ENCODE assay signal across 18 mouse cellular contexts in genomic region chr2:22998804-22999203, GRCm38 (mm10). TPM values are rescaled to one million over a fixed set of nuclear protein-coding genes. Genes with fewer than 3 reads are reported as not detected.
DNase-seq lines count a peak whose midpoint lies in the region; ATAC-seq and TF ChIP-seq lines count a peak whose summit lies in the region.
"Had no signal": no experiment of that assay in that cellular context is flagged by ENCODE, and none has a peak within 500 bp of the region (broad histone marks: within the 10 kb centered on the region; RNA-seq: fewer than 3 reads in every experiment).

No protein-coding gene starts in this region.

- H3K36me3 ChIP-seq in heart, embryonic 15.5 days: peaks cover 4% of the 10 kb centered on the region; the same call in 1 of the 2 replicates
- peaks cover 4 to 23% of the 10 kb centered on the region in 2 experiments for H3K36me3 ChIP-seq in CH12.LX (replicated peaks in 1 of 2; ENCODE audit: control insufficient read depth in 1 of 2, insufficient read depth in 1 of 2, low read length in 1 of 2)
- H3K36me3 ChIP-seq: forebrain, embryonic 12.5 days; hindbrain, embryonic 13.5 days; intestine, embryonic 15.5 days had no signal

- H3K4me2 ChIP-seq in heart, embryonic 15.5 days: no peak overlapping the region
- peak overlapping the region; percentile 5; the same call in 1 of the 2 replicates for H3K4me2 ChIP-seq in CH12.LX (ENCODE audit: insufficient read depth, low read depth, poor library complexity, severe bottlenecking)
- H3K4me2 ChIP-seq: embryonic facial prominence, embryonic 13.5 days; forebrain, embryonic 12.5 days; hindbrain, embryonic 13.5 days; intestine, embryonic 15.5 days; limb, embryonic 15.5 days; midbrain, embryonic 13.5 days had no signal

- in situ Hi-C loops in CH12.LX (cut with MboI; ENCODE audit: low pct_ligation_motif_present, low pct_unique_long_range_greater_than_20kb, low sequenced_read_pairs): no loop called here

- peaks cover 23% of the 10 kb centered on the region for H3K4me1 ChIP-seq in heart, embryonic 15.5 days (replicated peaks)
- peaks cover 7 to 42% of the 10 kb centered on the region in 2 experiments for H3K4me1 ChIP-seq in CH12.LX (ENCODE audit: control insufficient read depth in 1 of 2, insufficient read depth in 2 of 2)
- H3K4me1 ChIP-seq: embryonic facial prominence, embryonic 13.5 days; forebrain, embryonic 12.5 days; hindbrain, embryonic 13.5 days; intestine, embryonic 15.5 days; limb, embryonic 15.5 days had no signal

- H3K27me3 ChIP-seq in heart, embryonic 15.5 days: no peaks in the 10 kb centered on the region
- no peaks in the 10 kb centered on the region for H3K27me3 ChIP-seq in CH12.LX (replicated peaks)
- H3K27me3 ChIP-seq: embryonic facial prominence, embryonic 13.5 days; forebrain, embryonic 12.5 days; hindbrain, embryonic 13.5 days; intestine, embryonic 15.5 days; limb, embryonic 15.5 days; midbrain, embryonic 13.5 days; Patski had no signal

- 25% methylated on average over 2 of the region's 2 CpGs for WGBS in heart, embryonic 15.5 days

- TF ChIP-seq EP300 in CH12.LX (IDR thresholded peaks at IDR 0.05; ENCODE audit: low read length): no peak

- no peak for TF ChIP-seq RAD21 in CH12.LX (IDR thresholded peaks at IDR 0.05; ENCODE audit: low read depth, low read length)

- no peaks in the 10 kb centered on the region for H3K9me3 ChIP-seq in heart, embryonic 15.5 days (replicated peaks)
- H3K9me3 ChIP-seq in CH12.LX (replicated peaks; ENCODE audit: low read length): no peaks in the 10 kb centered on the region
- H3K9me3 ChIP-seq: embryonic facial prominence, embryonic 13.5 days; forebrain, embryonic 12.5 days; hindbrain, embryonic 13.5 days; intestine, embryonic 15.5 days; limb, embryonic 15.5 days; midbrain, embryonic 13.5 days had no signal

- TF ChIP-seq POLR2A in CH12.LX (IDR thresholded peaks at IDR 0.05; ENCODE audit: low read depth, low read length): no peak

- H3K4me3 ChIP-seq in heart, embryonic 15.5 days: no peak overlapping the region
- H3K4me3 ChIP-seq in CH12.LX (replicated peaks in 1 of 3; ENCODE audit: low read depth in 2 of 3, low read length in 2 of 3, poor library complexity in 1 of 3): no peak overlapping the region
- H3K4me3 ChIP-seq: embryonic facial prominence, embryonic 13.5 days; forebrain, embryonic 12.5 days; hindbrain, embryonic 13.5 days; intestine, embryonic 15.5 days; limb, embryonic 15.5 days; midbrain, embryonic 13.5 days; myocyte had no signal

- dilution Hi-C loops in CH12.LX (cut with MboI; ENCODE audit: extremely low pct_ligation_motif_present, extremely low pct_unique_long_range_greater_than_20kb, low sequenced_read_pairs): no loop called here

- DNase-seq in heart, postnatal 25 days (ENCODE audit: low spot score): no peak
- DNase-seq in CH12.LX (ENCODE audit: extremely low read depth): no peak
- DNase-seq in B cell, adult 2 months: no peak
- no peak for DNase-seq in urinary bladder, postnatal 25 days (ENCODE audit: low spot score)
- DNase-seq: cerebellum, adult 11 months; kidney, postnatal 14 days; layer of hippocampus, adult 9-11 months had no signal

- ATAC-seq in heart, embryonic 15.5 days (replicated peaks; ENCODE audit: insufficient number of reproducible peaks, insufficient read depth, low FRiP score, low read depth): 0 out of 2 replicates have a peak, but pooled peaks have one; percentile 27
- ATAC-seq in common myeloid progenitor, adult 5-6 weeks (replicated peaks; ENCODE audit: low read depth, poor library complexity, severe bottlenecking): peak; percentile 73
- ATAC-seq in megakaryocyte progenitor cell, adult 5-6 weeks (replicated peaks; ENCODE audit: poor library complexity): peak; percentile 97
- ATAC-seq: intestine, embryonic 15.5 days; midbrain, embryonic 13.5 days; Patski had no signal

- H3K9ac ChIP-seq in heart, embryonic 15.5 days: no peak overlapping the region
- H3K9ac ChIP-seq in CH12.LX (ENCODE audit: insufficient read depth, low read depth): no peak overlapping the region
- H3K9ac ChIP-seq: embryonic facial prominence, embryonic 13.5 days; forebrain, embryonic 12.5 days; hindbrain, embryonic 13.5 days; intestine, embryonic 15.5 days; limb, embryonic 15.5 days; midbrain, embryonic 13.5 days had no signal

- peak overlapping the region; percentile 67 for H3K27ac ChIP-seq in heart, embryonic 15.5 days
- H3K27ac ChIP-seq in CH12.LX (ENCODE audit: insufficient read depth, low read depth): no peak overlapping the region
- H3K27ac ChIP-seq: embryonic facial prominence, embryonic 13.5 days; forebrain, embryonic 12.5 days; hindbrain, embryonic 13.5 days; intestine, embryonic 15.5 days; limb, embryonic 15.5 days; midbrain, embryonic 13.5 days had no signal

- intact Hi-C loops in heart, postnatal 25 days (cut with DNase I): no loop called here

- H3K79me2 ChIP-seq in CH12.LX (replicated peaks; ENCODE audit: control insufficient read depth, extremely low read depth, insufficient read depth, poor library complexity, severe bottlenecking): peaks cover 20% of the 10 kb centered on the region

- TF ChIP-seq CTCF in CH12.LX (conservative IDR thresholded peaks at IDR 0.05 in 1 of 2, IDR thresholded peaks at IDR 0.05 in 1 of 2; ENCODE audit: low read depth in 2 of 2, low read length in 2 of 2): no peak

TF ChIP-seq in CH12.LX, 34 proteins besides CTCF, POLR2A, EP300 and RAD21:
- no peak for TF ChIP-seq MYC (IDR thresholded peaks at IDR 0.05; ENCODE audit: low read depth, low read length)
- TF ChIP-seq TCF12 (IDR thresholded peaks at IDR 0.05; ENCODE audit: low read depth, low read length): no peak
- peak; percentile 14; the same call in 1 of the 2 replicates for TF ChIP-seq USF1 (IDR thresholded peaks at IDR 0.05; ENCODE audit: low read depth, low read length)
- TF ChIP-seq POLR2AphosphoS2 (IDR thresholded peaks at IDR 0.05; ENCODE audit: low read depth, low read length): no peak
- TF ChIP-seq MAFK (IDR thresholded peaks at IDR 0.05; ENCODE audit: insufficient replicate concordance, low read length): no peak
- no peak for TF ChIP-seq HCFC1 (IDR thresholded peaks at IDR 0.05; ENCODE audit: low read depth, low read length)
- no peak for TF ChIP-seq ELF1 (IDR thresholded peaks at IDR 0.05; ENCODE audit: low read depth, low read length)
- no peak for TF ChIP-seq MXI1 (IDR thresholded peaks at IDR 0.05; ENCODE audit: low read depth, low read length)
- TF ChIP-seq BHLHE40 (IDR thresholded peaks at IDR 0.05; ENCODE audit: low read depth, low read length): peak; percentile 48
TF ChIP-seq in CH12.LX: peak in this region for 2.

RNA-seq across cellular contexts. Expression of gene Abi1, which starts 41.2 kb away (rescaled TPM):
- polyA plus RNA-seq in heart, embryonic 15.5 days (2015; fragmentation: Nextera tagmentation; extraction: Ambion mirVana): 25.2 and 33.8 TPM in 2 replicates
- 10 to 100 TPM; 23.2 to 25.9 TPM for total RNA-seq in heart, postnatal 25 days (2021)
- 43.1 and 45.7 TPM in 2 replicates for total RNA-seq in CH12.LX (2012; rRNA removed)
- 104 and 112 TPM in 2 replicates for total RNA-seq in CH12.LX (2014; rRNA removed)
- 65.0 and 74.6 TPM in 2 replicates for polyA plus RNA-seq in CH12.LX (2012; ENCODE audit: insufficient read length, low read depth)
- total RNA-seq in common myeloid progenitor, adult 5-6 weeks (2017): 106 and 124 TPM in 2 replicates
- total RNA-seq in megakaryocyte progenitor cell, adult 5-6 weeks (2015): 82.2 and 84.2 TPM in 2 replicates
- total RNA-seq in megakaryocyte progenitor cell, adult 5-6 weeks (2017): 90.0 and 111 TPM in 2 replicates

Comparison
In these comparisons a context has a peak if more than half of its experiments do, and no peak if none do; other contexts are left out.
1. ATAC-seq: peak in every context shown above with its lines; median percentile 97 in megakaryocyte progenitor cell, adult 5-6 weeks; 73 in common myeloid progenitor, adult 5-6 weeks; 27 in heart, embryonic 15.5 days.